Mouse (Mus musculus): Measurements from ENCODE around the gene Epha4.

DNA sequence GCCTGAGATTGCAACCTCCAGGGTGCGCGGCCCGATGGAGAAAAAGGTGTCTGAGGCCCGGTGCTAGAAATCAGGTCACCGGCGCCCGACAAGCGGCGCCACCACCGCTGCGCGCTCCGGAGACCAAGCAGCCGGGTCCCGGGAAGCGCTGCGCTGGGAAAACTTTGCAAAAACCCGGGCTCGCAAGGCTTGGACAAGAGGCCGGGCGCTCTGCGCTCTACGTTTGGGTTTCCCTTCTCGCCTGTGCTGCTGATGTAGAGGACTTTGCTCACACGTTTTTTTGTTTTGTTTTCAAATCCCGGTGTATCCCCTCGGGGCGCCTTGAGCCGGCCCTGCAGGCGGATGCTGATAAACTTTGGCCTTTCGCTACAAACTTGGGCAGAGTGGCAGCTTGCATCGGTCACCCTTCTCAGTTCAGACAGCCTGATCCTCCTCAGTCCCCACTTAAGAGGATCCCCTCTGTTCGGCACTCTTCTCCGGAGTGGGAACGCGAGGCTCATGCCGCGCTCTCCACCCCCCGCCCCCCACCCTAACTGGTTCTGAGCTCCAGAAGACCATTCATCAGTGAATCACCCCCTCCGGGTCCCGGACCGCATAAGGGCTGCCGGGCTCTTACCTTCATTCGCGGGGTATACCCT lies 444 bp downstream of the Epha4 start:
- no peak for TF ChIP-seq POLR2A (IDR thresholded peaks at IDR 0.05; ENCODE audit: insufficient read depth, low read depth, low read length)
- peak; percentile 42; the same call in 1 of the 2 replicates for TF ChIP-seq CTCF (IDR thresholded peaks at IDR 0.05)

All from heart, adult 2 months (tissue).